Comparison of ENCODE assay signal across 7 mouse cellular contexts in the genomic region with DNA sequence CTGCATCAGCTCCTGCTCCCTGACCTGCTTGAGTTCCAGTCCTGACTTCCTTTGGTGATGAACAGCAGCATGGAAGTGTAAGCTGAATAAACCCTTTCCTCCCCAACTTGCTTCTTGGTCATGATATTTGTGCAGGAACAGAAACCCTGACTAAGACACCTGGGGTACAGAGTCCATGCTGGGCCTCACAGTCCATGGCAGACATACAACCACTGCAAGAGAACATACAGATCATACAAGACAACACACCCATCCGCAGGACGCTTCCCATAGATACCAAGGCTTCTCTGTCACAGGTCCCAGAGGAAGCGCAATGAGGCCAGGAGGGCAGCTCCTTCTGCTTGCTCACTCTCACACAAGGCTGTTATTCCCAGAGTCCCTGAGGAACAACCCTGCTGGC. TPM values are rescaled to one million over a fixed set of nuclear protein-coding genes. Genes with fewer than 3 reads are reported as not detected.
"Had no signal": no experiment of that assay in that cellular context is flagged by ENCODE, and none has a peak within 500 bp of the region (broad histone marks: within the 10 kb centered on the region; RNA-seq: fewer than 3 reads in every experiment).

No protein-coding gene starts in this region.

RNA-seq across cellular contexts. Expression of gene Cldn14, which starts 28.3 kb away (rescaled TPM):
- total RNA-seq: neutrophil, adult 5-6 weeks had no signal
- polyA plus RNA-seq: neural tube, embryonic 14.5 days; neural tube, embryonic 15.5 days; spleen, adult 2 months; stomach, embryonic 14.5 days; thymus, postnatal 0 days; urinary bladder, adult 2 months had no signal
